Mouse (Mus musculus): ENCODE results near the gene Rabl3.

Gene Rabl3

DNA sequence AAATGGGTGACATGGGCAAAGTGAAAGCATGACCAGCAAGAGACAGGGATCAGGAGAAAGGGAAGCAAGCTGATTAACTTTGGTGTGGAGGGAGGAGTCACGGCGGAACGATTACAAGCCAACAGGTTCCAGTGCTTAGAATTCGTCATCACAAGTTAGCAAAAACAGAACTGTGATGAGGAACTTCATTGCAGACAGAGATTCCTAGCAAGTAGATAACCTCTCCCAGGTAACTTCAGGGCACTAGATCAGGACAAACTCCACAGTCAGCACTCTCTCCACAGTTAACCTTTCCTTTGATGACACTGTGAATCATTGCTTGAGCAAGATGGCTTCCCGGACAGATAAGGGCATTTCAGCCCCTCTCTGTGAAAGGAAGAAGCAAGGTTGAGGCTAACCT lies 57.7 kb downstream of the Rabl3 start:
- DNase-seq (ENCODE audit: low read depth) = no peak

DNA sequence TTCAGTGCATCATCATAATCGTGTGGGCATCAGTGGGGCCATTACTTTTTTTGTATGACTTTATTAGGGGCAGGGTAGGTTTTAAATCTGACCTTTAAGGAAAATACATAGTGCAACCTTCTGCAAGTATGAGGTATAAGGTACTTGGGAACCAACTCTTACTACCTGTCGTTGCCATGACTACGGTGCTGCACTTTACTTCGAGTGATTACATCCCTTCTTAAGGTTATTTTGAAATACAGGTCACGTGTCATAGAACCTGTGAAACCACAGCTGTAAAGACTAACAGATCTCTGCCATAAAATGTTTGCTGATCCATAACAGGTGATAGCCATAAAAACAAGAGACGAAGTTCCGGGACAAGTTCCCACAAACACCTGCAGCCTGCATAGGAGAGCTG lies 58.8 kb downstream of the Rabl3 start:
- no peak for DNase-seq (ENCODE audit: low read depth)

DNA sequence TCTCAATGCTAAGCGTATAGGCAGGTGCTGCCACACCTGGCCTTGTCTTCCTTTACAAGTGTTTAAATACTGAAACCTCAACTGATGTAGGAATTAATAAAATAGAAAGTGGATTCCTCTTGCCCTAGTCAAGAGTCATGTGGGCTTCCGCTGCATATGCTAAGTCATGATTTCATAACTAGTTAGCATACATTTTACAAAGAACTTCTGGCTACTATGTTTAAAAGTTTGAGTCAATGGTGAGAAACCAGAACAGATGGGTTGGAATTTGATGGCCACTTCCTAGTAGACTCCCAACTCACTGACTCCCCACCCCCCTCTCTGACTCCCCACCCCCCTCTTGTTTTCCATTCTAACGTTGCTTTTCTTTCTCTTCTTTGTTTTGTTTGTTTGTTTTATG lies 59.6 kb downstream of the Rabl3 start:
- no peak for DNase-seq (ENCODE audit: low read depth)

DNA sequence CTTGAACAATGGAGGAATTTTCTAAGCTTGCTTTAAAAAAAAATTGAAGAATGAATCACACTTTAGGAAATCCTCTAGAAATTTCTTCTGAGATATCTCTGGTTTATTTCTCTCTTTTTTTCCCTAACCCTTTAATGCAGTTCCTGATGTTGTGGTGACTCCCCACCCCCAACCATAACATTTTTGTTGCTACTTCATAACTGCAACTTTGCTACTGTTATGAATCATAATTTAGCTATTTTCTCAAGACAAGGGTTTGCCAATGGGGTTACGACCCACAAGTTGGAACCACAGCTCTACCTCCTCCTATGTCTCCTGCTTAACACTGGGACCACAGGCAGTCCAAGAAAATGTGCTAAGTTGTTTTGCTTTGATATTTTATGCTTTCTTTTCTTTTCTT lies 63.7 kb downstream of the Rabl3 start:
- no peak for DNase-seq (ENCODE audit: low read depth)

DNA sequence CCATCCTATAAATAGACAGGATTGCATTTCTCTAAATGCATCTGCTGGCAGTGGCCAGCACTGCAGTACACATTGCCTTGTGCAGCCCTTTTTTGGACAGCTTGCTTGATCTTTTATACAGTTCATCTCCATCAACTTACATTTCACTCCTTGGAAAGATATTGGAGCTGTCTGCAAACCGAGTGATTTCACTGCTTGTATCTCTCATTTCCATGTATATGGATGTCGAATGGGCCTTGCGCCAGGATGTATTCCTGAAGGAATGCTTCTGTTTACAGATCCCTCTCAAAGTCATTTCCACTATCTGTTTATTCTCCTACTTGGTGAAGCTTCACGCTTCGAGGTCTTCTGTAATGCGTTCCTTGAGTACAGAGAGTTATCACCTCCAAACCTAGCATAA lies 64.6 kb downstream of the Rabl3 start:
- no peak for DNase-seq (ENCODE audit: low read depth)

DNA sequence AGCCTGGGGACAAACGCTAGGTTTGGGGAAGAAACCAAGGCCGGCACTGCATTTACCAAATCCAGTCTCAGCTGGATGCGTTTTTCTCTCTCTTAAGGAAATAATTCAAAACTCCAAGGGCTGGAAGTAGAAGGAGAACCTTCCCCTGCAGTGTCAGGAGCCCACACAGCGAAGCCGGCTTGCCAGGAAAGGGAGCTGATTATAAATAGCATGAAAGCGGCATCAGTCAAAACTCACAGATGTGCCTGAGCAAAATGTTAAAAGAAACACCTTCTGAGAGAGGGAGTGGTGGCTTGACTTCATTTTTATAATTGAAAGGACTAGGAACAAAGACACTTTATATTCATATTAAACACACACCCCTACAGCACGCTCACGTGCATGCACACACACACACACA lies 70.6 kb downstream of the Rabl3 start:
- DNase-seq (ENCODE audit: low read depth) = no peak

DNA sequence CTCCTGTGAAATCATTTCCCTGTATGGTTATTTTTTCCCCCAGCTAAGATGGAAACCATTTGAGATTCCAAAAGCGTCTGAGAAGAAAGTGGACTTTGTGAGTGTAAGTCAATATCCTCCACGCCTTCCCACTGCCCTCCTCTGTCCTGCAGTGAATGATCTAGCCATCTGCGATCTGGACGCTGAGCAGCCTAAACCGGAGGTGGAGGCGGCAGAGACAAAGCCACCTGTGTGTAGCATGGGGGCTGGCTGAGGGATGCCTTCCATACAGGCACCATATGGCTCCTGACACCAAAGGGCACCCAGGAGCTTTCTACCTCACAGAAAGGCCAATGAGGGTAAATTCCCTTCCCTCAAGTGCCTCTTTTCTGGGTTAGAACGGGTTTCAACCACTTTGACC lies 71.4 kb downstream of the Rabl3 start:
- no peak for DNase-seq (ENCODE audit: low read depth)

DNA sequence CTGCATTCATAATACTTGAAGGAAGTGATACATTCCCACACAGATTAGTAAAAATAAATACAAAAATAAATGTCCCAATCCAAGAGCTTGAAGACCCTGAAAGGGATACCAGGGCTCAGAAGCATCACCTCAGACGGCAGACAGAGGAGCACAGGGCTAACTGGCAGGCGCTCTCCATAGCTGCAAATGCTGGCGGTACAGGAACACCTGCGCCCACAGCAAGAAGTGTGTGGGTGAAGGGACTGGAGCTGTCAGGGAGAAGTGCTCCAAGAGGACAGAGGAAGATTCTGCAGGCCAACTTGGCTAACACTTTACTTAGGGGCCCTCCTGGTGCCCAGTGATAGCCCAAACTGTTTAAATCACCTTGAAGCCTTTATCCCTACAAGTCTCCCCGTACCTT lies 72.3 kb downstream of the Rabl3 start:
- no peak for DNase-seq (ENCODE audit: low read depth)

DNA sequence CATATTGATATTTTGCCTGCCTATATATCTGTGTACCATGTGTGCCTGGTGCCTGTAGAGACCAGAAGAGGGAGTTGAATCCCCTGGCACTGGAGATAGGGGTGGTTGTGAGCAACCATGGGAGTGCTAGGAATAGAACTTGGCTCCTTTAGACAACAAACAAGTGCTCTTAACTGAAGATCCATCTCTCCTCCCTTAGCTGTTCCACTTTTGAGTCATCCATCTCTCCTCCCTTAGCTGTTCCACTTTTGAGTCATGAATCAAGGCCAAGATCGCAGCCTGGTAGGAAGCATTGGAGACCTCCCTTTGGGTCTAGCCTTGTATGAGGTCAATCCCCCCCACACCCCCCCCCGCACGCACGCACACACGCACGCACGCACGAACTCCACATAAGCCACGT lies 74.9 kb downstream of the Rabl3 start:
- no peak for DNase-seq (ENCODE audit: low read depth)

DNA sequence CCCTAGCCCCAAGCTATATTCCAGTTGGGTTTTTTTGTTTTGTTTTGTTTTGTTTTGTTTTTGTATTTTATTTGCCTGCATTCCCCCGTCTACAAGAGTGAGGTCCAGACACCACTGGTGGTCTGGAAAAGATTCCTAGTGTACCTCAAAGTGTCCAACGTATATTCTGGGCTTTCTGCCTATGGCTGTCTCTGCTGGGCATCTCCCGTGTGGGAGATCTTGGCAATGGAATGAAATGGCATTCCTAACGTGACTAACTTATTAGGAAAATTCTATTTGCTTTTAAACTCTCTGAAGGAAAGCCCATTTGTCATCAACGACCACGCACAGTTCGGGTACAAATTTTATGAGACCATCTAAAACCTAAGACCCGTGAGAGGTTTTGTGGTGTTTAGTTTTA lies 75.7 kb downstream of the Rabl3 start:
- DNase-seq (ENCODE audit: low read depth) = no peak

DNA sequence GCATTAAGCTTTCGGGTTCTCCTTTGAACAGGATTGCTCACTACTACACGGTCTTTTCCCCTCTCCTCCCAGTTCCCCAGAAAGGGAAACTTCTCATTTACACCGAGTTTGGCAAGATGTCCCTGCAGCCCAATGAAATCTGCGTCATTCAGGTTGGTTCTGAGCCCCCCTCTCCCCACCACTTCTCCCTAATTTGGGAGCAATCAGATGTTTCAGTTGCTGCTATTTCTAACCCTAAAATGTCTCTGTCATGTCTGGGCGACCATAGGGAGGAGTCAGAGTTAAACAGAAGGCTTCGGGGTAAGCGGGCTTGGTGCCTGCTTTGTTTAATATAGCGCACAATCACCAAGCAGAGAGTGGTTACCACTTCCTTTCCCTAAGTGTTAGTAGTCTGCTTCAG lies 76.4 kb downstream of the Rabl3 start:
- no peak for DNase-seq (ENCODE audit: low read depth)

DNA sequence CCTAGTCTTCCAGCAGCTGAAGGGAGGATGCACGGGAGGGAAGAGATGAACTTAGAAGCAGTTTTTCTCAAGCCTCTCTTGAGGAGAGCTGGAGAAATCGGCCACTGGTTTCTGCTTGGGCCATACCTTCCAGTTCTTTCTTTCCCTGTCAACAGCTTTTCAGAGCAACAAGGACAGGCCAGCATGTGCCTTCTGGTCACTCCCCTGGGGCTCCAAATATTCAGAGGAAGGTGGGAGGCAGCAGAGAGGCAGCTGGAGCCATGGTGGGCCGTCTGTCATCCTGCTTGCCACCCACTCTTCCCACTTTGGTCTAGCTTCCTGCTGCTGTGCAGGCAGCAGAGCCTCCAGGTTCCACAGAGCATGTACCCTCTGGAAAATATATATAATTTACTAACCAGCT lies 78.0 kb downstream of the Rabl3 start:
- no peak for DNase-seq (ENCODE audit: low read depth)

Data from c-Kit-positive CD71-negative TER-119-negative erythroid progenitor cells, embryonic 14.5 days (primary cell).